Mouse (Mus musculus): ENCODE data around the gene Smap2. TPM values are rescaled to one million over a fixed set of nuclear protein-coding genes. Genes with fewer than 3 reads are reported as not detected.

Gene Smap2
- polyA plus RNA-seq, 1 experiment = 101 TPM

GRCm38 (mm10) chr4:120969382-120970146 lies 47.5 kb downstream of the Smap2 start:
- Histone ChIP-seq H3K4me1 (ENCODE audit: control insufficient read depth, insufficient read depth, low read length) (no peaks in the 10 kb centered on the region), H3K27ac (ENCODE audit: insufficient read depth, low read length) (no peak overlapping the region), H3K4me3 (ENCODE audit: insufficient read depth, low read length) (no peak overlapping the region)
- TF ChIP-seq CTCF (IDR thresholded peaks at IDR 0.05; ENCODE audit: extremely low read depth, insufficient read depth, low read length) (peak; percentile 57), POLR2A (IDR thresholded peaks at IDR 0.05; ENCODE audit: extremely low read depth, insufficient read depth, low read length) (no peak)

DNA sequence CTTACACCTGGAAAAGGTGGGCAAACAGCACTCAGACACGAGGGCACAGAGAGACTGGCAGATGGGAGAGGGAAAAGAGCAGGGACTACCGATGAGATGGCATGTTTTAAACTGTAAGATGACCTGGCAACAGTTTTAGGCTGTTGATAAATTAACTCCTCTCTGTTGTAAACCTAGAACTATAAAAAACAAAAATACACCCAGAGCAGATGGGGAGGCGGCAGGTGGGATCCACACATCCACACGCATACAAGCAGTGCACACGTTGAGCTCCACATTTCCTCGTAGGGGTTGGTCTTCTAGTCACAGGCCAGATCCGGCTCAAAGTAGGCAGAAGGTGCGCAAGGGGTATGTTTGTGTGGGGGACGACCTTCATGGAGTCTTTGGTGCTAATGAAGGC lies 48.6 kb downstream of the Smap2 start:
- Histone ChIP-seq H3K4me1 (ENCODE audit: control insufficient read depth, insufficient read depth, low read length) (no peaks in the 10 kb centered on the region), H3K27ac (ENCODE audit: insufficient read depth, low read length) (no peak overlapping the region), H3K4me3 (ENCODE audit: insufficient read depth, low read length) (no peak overlapping the region)
- TF ChIP-seq POLR2A (IDR thresholded peaks at IDR 0.05; ENCODE audit: extremely low read depth, insufficient read depth, low read length) = no peak
- TF ChIP-seq CTCF (IDR thresholded peaks at IDR 0.05; ENCODE audit: extremely low read depth, insufficient read depth, low read length) = no peak

GRCm38 (mm10) chr4:120955586-120955985 lies 61.5 kb downstream of the Smap2 start:
- Histone ChIP-seq H3K27ac (ENCODE audit: insufficient read depth, low read length) (no peak overlapping the region), H3K4me1 (ENCODE audit: control insufficient read depth, insufficient read depth, low read length) (no peaks in the 10 kb centered on the region; the same call in 1 of the 2 replicates), H3K4me3 (ENCODE audit: insufficient read depth, low read length) (no peak overlapping the region)
- TF ChIP-seq POLR2A (IDR thresholded peaks at IDR 0.05; ENCODE audit: extremely low read depth, insufficient read depth, low read length) = no peak
- TF ChIP-seq CTCF (IDR thresholded peaks at IDR 0.05; ENCODE audit: extremely low read depth, insufficient read depth, low read length) = no peak

DNA sequence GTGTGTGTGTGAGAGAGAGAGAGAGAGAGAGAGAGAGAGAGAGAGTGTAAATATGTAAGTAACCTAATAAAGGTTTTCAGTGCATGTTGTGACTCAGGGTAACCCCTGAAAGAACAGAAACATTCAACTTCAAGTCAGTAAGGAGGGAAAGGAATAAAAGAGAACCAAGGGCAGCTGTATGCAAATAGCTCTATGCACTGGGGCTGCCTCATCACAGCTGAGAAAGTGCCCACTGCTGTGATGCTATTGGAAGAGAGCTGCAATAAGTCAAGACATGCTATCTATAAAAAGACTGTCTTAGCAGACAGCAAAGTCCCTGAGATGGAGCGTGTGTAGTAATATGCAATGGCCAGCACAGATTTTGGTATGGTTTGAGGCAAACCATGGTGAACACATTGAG lies 63.4 kb downstream of the Smap2 start:
- no peak overlapping the region for H3K27ac ChIP-seq (ENCODE audit: insufficient read depth, low read length)
- TF ChIP-seq POLR2A (IDR thresholded peaks at IDR 0.05; ENCODE audit: extremely low read depth, insufficient read depth, low read length) (no peak), CTCF (IDR thresholded peaks at IDR 0.05; ENCODE audit: extremely low read depth, insufficient read depth, low read length) (no peak)
- H3K4me1 ChIP-seq (ENCODE audit: control insufficient read depth, insufficient read depth, low read length) = no peaks in the 10 kb centered on the region; the same call in 1 of the 2 replicates
- no peak overlapping the region for H3K4me3 ChIP-seq (ENCODE audit: insufficient read depth, low read length)

- no peak overlapping the region for H3K27ac ChIP-seq (ENCODE audit: insufficient read depth, low read length)
- H3K4me1 ChIP-seq (ENCODE audit: control insufficient read depth, insufficient read depth, low read length) = no peaks in the 10 kb centered on the region; the same call in 1 of the 2 replicates
- TF ChIP-seq CTCF (IDR thresholded peaks at IDR 0.05; ENCODE audit: extremely low read depth, insufficient read depth, low read length) (no peak), POLR2A (IDR thresholded peaks at IDR 0.05; ENCODE audit: extremely low read depth, insufficient read depth, low read length) (no peak)
- H3K4me3 ChIP-seq (ENCODE audit: insufficient read depth, low read length) = no peak overlapping the region
These were observed 64.0 kb downstream of the Smap2 start for GRCm38 (mm10) chr4:120953038-120953437.

DNA sequence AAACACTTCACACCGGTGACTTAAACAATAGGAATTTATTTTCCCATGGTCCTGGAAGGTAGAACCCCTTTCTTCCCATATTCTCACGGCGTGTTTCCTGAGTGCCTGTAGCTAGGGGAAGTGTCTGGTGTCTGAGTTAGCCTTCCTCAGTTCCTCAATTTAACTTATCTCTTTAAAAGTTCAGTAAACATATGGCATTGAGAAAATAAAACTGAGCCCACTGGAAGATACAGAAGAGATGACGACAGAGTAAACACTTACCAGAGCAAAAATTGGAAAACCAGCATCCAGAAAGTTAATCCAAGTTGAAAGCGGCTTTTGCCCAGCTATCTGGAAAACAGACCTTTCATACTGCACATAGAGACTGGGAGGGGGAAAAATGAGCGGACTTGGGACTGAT lies 64.9 kb downstream of the Smap2 start:
- no peaks in the 10 kb centered on the region; the same call in 1 of the 2 replicates for H3K4me1 ChIP-seq (ENCODE audit: control insufficient read depth, insufficient read depth, low read length)
- H3K4me3 ChIP-seq (ENCODE audit: insufficient read depth, low read length) = peak overlapping the region; percentile 41
- 0 out of 2 replicates have a peak overlapping the region, but pooled peaks have one; percentile 70 for H3K27ac ChIP-seq (ENCODE audit: insufficient read depth, low read length)
- TF ChIP-seq CTCF (IDR thresholded peaks at IDR 0.05; ENCODE audit: extremely low read depth, insufficient read depth, low read length) = no peak
- TF ChIP-seq POLR2A (IDR thresholded peaks at IDR 0.05; ENCODE audit: extremely low read depth, insufficient read depth, low read length) = no peak

DNA sequence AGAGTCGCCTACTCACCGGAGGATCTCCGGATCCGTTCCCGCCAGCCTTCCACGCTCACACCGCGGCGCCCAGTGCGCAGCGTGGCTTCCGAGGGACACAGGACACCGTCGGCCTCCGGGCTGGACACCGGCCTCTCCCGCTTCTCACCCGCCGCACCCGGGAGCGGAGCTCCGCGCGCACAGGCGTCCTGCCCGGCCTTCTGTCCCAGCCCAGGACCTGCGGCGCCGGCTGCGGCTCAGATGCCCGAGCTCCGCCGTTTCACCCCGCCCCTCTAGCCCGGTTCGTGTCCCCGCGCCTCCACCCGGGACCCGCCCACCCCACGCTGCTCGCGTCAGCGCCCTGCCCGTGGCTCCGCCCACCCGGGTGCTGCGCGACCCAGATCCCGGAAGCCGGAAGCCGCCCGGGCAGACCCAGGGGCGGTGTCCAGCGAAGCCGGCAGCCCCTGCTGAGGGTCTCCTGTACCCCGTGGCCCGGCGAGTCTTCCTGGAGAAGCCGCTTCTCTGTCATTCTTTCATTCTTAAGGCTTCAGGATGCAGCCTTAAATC lies 65.5 kb downstream of the Smap2 start, which contains the start of gene Zfp69:
Gene Zfp69 (minus strand): TSS at position 272 of the 546 bp plus-strand sequence.
- Histone ChIP-seq H3K4me3 (ENCODE audit: insufficient read depth, low read length) (peak within 1 kb of the TSS; percentile 41), H3K27ac (ENCODE audit: insufficient read depth, low read length) (peak within 1 kb of the TSS; percentile 70; the same call in 1 of the 2 replicates), H3K4me1 (ENCODE audit: control insufficient read depth, insufficient read depth, low read length) (no peaks in the 10 kb centered on the region; the same call in 1 of the 2 replicates)
- TF ChIP-seq CTCF (IDR thresholded peaks at IDR 0.05; ENCODE audit: extremely low read depth, insufficient read depth, low read length) (no peak), POLR2A (IDR thresholded peaks at IDR 0.05; ENCODE audit: extremely low read depth, insufficient read depth, low read length) (peak; percentile 48; the same call in 1 of the 2 replicates)

- H3K4me1 ChIP-seq (ENCODE audit: control insufficient read depth, insufficient read depth, low read length) = no peaks in the 10 kb centered on the region; the same call in 1 of the 2 replicates
- TF ChIP-seq POLR2A (IDR thresholded peaks at IDR 0.05; ENCODE audit: extremely low read depth, insufficient read depth, low read length) = no peak
- no peak for TF ChIP-seq CTCF (IDR thresholded peaks at IDR 0.05; ENCODE audit: extremely low read depth, insufficient read depth, low read length)
These were observed 66.2 kb downstream of the Smap2 start for GRCm38 (mm10) chr4:120950763-120951427.

GRCm38 (mm10) chr4:120948938-120949337 lies 68.1 kb downstream of the Smap2 start:
- Histone ChIP-seq H3K27ac (ENCODE audit: insufficient read depth, low read length) (no peak overlapping the region), H3K4me3 (ENCODE audit: insufficient read depth, low read length) (no peak overlapping the region), H3K4me1 (ENCODE audit: control insufficient read depth, insufficient read depth, low read length) (no peaks in the 10 kb centered on the region; the same call in 1 of the 2 replicates)
- TF ChIP-seq POLR2A (IDR thresholded peaks at IDR 0.05; ENCODE audit: extremely low read depth, insufficient read depth, low read length) = no peak
- TF ChIP-seq CTCF (IDR thresholded peaks at IDR 0.05; ENCODE audit: extremely low read depth, insufficient read depth, low read length) = no peak

More at GRCm38 (mm10) chr4:120950763-120951427, 66.2 kb downstream of the Smap2 start:
- Histone ChIP-seq H3K4me3 (ENCODE audit: insufficient read depth, low read length) (peak overlapping the region; percentile 41), H3K27ac (ENCODE audit: insufficient read depth, low read length) (no peak overlapping the region)
